Mouse (Mus musculus): ENCODE measurements around the gene Trim39. TPM values are rescaled to one million over a fixed set of nuclear protein-coding genes. Genes with fewer than 3 reads are reported as not detected.
"Not testable (repeated sequence)": the region's sequence is repeated elsewhere in the genome, so short reads cannot be mapped to it uniquely, and the experiment has no call there.

The Trim39 gene
- 9.6 and 10.2 TPM in 2 replicates for polyA plus RNA-seq (2015; fragmentation: Nextera tagmentation; extraction: Ambion mirVana)

DNA sequence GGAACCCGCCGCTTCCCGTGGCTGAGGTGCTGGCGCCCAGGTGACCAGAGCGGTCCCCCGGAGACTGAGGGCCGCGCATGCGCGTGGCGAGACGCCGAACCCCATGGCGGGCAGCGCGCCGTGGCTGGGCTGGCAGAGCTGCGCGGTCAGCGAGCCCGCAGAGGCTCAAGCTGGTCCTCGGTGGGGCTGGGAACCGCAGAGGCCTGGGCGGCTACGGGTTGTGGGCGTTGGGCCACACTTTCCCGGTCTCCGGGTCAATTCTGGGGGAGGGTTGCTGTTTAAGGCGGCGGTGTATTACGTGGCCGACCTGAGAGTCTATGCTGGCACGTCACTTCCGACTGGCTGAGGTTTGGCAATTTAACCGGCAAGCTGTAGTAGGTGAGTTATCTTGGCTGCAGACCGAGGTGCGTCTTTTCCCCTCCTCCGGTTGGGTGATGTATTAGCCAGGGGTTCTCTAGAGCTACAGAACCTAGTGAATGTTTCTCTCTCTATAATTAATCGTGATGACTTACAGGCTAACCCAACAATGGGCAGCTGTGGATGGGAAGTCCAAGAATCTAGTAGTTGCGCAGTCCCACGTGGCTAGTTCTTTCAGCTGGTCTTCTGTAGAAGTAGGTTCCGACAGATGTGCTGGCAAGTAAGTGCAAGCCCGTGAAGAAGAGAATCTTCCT, at the start of gene Trim39:
Trim39 (minus strand) TSS at position 662 of the 671 bp plus-strand sequence.
- Histone ChIP-seq H3K4me3 (replicated peaks; ENCODE audit: low read depth, low read length) (peak within 1 kb of the TSS; percentile 97), H3K4me2 (ENCODE audit: low read length) (peak within 1 kb of the TSS; percentile 80), H3K27me3 (ENCODE audit: insufficient read depth, low read length) (no peaks in the 10 kb centered on the region), H3K27ac (peak within 1 kb of the TSS; percentile 93), H3K4me1 (replicated peaks; ENCODE audit: insufficient read depth, low read length) (peaks cover 14% of the 10 kb centered on the region), H3K36me3 (ENCODE audit: insufficient read depth, low read length) (peaks cover 9% of the 10 kb centered on the region), H3K9me3 (replicated peaks; ENCODE audit: low read length) (no peaks in the 10 kb centered on the region), H3K9ac (ENCODE audit: low read depth, low read length) (peak within 1 kb of the TSS; percentile 94)
- no peak for TF ChIP-seq CTCF (IDR thresholded peaks at IDR 0.05; ENCODE audit: low read depth)
- DNase-seq (ENCODE audit: low spot score) (peak; percentile 82), ATAC-seq (replicated peaks; ENCODE audit: low FRiP score, low read depth) (peak; percentile 83)
- WGBS, result under 1% methylated on average over 43 of the region's 43 CpGs

DNA sequence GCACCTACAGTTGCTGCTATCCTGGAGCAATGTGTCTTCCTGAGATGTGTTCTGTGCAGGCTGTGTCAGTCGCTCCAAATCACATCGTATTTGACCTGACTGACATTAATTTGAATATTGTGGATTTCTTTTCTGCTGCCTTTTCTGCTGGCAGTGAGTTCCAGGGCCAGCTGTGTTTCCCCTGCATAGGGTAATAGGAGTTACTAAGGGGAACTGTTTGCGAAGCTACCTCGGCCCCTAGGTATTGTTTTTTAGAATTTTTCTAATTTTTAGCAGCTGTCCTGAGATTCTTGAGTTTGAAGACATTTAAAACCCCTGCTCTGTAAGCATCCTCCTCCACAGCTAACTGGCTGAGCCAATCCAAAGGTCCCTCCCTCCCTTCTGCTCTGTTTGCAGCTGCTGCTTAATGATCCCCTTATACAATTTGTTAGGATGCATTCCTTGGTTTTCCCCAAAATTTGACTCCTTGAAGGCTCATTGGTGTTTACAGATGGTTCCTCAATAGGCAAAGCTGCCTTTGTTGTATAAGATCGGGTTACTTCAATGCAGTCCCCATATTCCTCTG, 43.7 kb upstream of the Trim39 start:
- Histone ChIP-seq H3K4me1 (replicated peaks; ENCODE audit: insufficient read depth, low read length) (no peaks in the 10 kb centered on the region), H3K4me2 (ENCODE audit: low read length) (peak overlapping the region; percentile 86), H3K9me3 (replicated peaks; ENCODE audit: low read length) (no peaks in the 10 kb centered on the region), H3K4me3 (replicated peaks; ENCODE audit: low read depth, low read length) (peak overlapping the region; percentile 50), H3K27me3 (ENCODE audit: insufficient read depth, low read length) (no peaks in the 10 kb centered on the region), H3K9ac (ENCODE audit: low read depth, low read length) (no peak overlapping the region), H3K27ac (no peak overlapping the region), H3K36me3 (ENCODE audit: insufficient read depth, low read length) (no peaks in the 10 kb centered on the region)
- ATAC-seq (replicated peaks; ENCODE audit: low FRiP score, low read depth) (no peak; the same call in 1 of the 2 replicates), DNase-seq (ENCODE audit: low spot score) (peak; percentile 23)
- WGBS, result 13% methylated on average over 5 of the region's 5 CpGs
- no peak for TF ChIP-seq CTCF (IDR thresholded peaks at IDR 0.05; ENCODE audit: low read depth)

DNA sequence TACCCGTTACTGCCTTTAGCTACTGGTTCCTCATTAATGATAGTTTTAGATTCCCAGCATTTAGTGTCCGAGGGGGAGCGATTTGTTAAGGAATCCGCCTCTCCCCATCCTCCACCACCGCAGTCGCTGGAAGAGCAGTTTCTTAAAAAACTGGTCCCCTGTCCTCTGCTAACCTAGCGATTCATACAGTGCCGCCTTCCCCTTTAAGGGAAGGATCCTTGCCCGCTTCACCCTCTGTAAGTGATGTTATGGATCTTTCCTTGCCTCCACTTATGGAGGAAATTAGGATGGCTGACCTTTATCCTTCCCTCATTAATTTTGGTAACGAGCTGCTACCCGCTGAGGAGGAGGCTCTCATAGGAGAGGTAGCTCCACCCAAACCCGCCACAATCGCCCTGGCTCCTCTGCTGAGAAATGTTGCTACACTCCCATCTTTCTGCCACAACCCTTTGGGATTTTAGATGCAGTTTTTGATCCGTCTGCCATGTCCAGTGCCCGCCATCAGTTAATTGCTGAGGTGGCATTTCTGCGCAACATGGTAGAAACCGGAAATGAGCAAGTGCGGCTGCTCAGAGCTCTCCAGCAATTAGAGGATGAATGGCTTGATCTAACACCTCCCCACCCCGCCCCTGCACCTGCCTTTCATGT, 43.1 kb upstream of the Trim39 start:
- no peaks in the 10 kb centered on the region for H3K36me3 ChIP-seq (ENCODE audit: insufficient read depth, low read length)
- no peaks in the 10 kb centered on the region for H3K4me1 ChIP-seq (replicated peaks; ENCODE audit: insufficient read depth, low read length)
- 1% methylated on average over 19 of the region's 19 CpGs for WGBS
- no peaks in the 10 kb centered on the region for H3K9me3 ChIP-seq (replicated peaks; ENCODE audit: low read length)
- H3K9ac ChIP-seq (ENCODE audit: low read depth, low read length), result peak overlapping the region; percentile 14
- H3K4me2 ChIP-seq (ENCODE audit: low read length), result peak overlapping the region; percentile 86
- H3K27me3 ChIP-seq (ENCODE audit: insufficient read depth, low read length), result no peaks in the 10 kb centered on the region
- peak; percentile 68; the same call in 1 of the 2 replicates for ATAC-seq (replicated peaks; ENCODE audit: low FRiP score, low read depth)
- H3K4me3 ChIP-seq (replicated peaks; ENCODE audit: low read depth, low read length), result peak overlapping the region; percentile 50
- DNase-seq (ENCODE audit: low spot score), result peak; percentile 66
- no peak for TF ChIP-seq CTCF (IDR thresholded peaks at IDR 0.05; ENCODE audit: low read depth)
- H3K27ac ChIP-seq, result 0 out of 2 replicates have a peak overlapping the region, but pooled peaks have one; percentile 15

DNA sequence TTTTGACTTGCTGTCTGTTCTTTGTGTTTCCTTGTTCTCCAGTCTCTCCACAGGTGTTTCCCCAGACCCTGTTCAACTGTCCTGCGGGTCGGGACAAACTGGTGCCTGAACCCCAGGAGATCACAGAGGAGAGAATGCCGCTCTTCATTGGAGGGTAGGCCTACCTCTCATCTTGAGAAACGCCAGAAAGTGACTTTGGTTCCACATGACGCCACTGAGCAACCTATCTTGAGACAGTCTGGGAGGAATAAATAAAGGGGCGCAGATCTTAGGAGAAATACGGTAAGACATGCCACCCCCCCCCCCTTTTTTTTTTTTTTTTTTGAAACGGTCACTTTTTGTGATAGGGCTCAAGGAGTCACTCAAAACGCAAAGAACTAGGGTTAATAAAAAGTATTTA, 42.5 kb upstream of the Trim39 start:
- no peaks in the 10 kb centered on the region for H3K27me3 ChIP-seq (ENCODE audit: insufficient read depth, low read length)
- H3K27ac ChIP-seq, result no peak overlapping the region
- H3K4me2 ChIP-seq (ENCODE audit: low read length), result peak overlapping the region; percentile 86
- H3K9me3 ChIP-seq (replicated peaks; ENCODE audit: low read length), result no peaks in the 10 kb centered on the region
- H3K9ac ChIP-seq (ENCODE audit: low read depth, low read length), result no peak overlapping the region
- DNase-seq (ENCODE audit: low spot score) (peak; percentile 35), ATAC-seq (replicated peaks; ENCODE audit: low FRiP score, low read depth) (no peak)
- WGBS, result 3% methylated on average over 9 of the region's 9 CpGs
- H3K36me3 ChIP-seq (ENCODE audit: insufficient read depth, low read length), result no peaks in the 10 kb centered on the region
- no peak for TF ChIP-seq CTCF (IDR thresholded peaks at IDR 0.05; ENCODE audit: low read depth)
- H3K4me1 ChIP-seq (replicated peaks; ENCODE audit: insufficient read depth, low read length), result no peaks in the 10 kb centered on the region
- peak overlapping the region; percentile 50 for H3K4me3 ChIP-seq (replicated peaks; ENCODE audit: low read depth, low read length)

DNA sequence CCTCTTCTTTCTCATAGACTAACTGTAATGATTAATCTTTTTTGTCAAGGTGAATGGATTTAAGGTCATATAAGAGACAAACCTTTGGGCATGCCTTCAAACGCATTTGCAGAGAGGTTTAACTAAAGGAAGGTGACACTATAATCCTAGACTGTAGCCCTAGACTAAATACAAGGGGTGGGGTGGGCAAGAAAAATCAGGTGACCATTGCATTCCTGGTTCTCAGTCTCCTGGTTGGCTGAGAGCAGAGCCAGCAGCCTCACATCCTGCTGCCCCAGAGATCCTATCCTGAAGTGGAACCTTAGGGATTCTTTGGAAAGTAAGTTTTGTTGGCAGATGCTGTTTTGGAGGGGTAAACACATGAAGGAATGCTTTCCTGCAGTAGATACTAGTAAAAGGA, 37.2 kb upstream of the Trim39 start:
- no peak for DNase-seq (ENCODE audit: low spot score)
- no peaks in the 10 kb centered on the region for H3K36me3 ChIP-seq (ENCODE audit: insufficient read depth, low read length)
- WGBS, result 21% methylated on average over 1 of the region's 1 CpGs
- no peaks in the 10 kb centered on the region for H3K4me1 ChIP-seq (replicated peaks; ENCODE audit: insufficient read depth, low read length)
- H3K9ac ChIP-seq (ENCODE audit: low read depth, low read length), result no peak overlapping the region
- no peak overlapping the region for H3K4me2 ChIP-seq (ENCODE audit: low read length)
- no peaks in the 10 kb centered on the region for H3K27me3 ChIP-seq (ENCODE audit: insufficient read depth, low read length)
- TF ChIP-seq CTCF (IDR thresholded peaks at IDR 0.05; ENCODE audit: low read depth), result no peak
- H3K4me3 ChIP-seq (replicated peaks; ENCODE audit: low read depth, low read length), result no peak overlapping the region
- H3K27ac ChIP-seq, result no peak overlapping the region
- no peaks in the 10 kb centered on the region for H3K9me3 ChIP-seq (replicated peaks; ENCODE audit: low read length)
- ATAC-seq (replicated peaks; ENCODE audit: low FRiP score, low read depth), result no peak

DNA sequence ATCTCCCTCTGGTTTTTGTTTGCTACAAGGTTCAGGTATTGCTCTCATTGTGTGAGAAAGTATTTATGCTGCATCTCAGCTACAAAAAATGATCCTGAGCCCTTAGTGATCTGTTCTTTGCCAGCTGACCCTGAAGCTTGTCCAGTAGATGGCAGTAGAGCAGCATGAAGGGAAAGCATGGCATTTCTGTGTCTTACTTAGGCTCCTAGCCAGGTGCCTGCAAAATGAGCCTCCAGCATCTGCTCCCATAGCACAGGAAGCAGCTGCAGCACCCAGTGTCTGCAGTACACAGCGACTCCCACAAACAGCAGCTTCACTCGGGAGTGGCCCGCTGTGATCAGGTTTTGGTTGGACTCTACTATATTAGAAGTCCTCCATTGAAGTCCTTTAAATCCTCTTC, 36.8 kb upstream of the Trim39 start:
- H3K4me3 ChIP-seq (replicated peaks; ENCODE audit: low read depth, low read length); ATAC-seq (replicated peaks; ENCODE audit: low FRiP score, low read depth); H3K36me3 ChIP-seq (ENCODE audit: insufficient read depth, low read length); H3K4me2 ChIP-seq (ENCODE audit: low read length); H3K9ac ChIP-seq (ENCODE audit: low read depth, low read length); H3K27ac ChIP-seq; H3K4me1 ChIP-seq (replicated peaks; ENCODE audit: insufficient read depth, low read length); H3K9me3 ChIP-seq (replicated peaks; ENCODE audit: low read length); H3K27me3 ChIP-seq (ENCODE audit: insufficient read depth, low read length): not testable (repeated sequence)
- peak; percentile 82 for TF ChIP-seq CTCF (IDR thresholded peaks at IDR 0.05; ENCODE audit: low read depth)
- 3% methylated on average over 3 of the region's 3 CpGs for WGBS
- peak; percentile 82 for DNase-seq (ENCODE audit: low spot score)

All from kidney, postnatal 0 days (tissue).